Mouse (Mus musculus): ENCODE data around the gene Mtfr2. TPM values are rescaled to one million over a fixed set of nuclear protein-coding genes. Genes with fewer than 3 reads are reported as not detected.
A peak's percentile ranks its signal among the peaks of the same experiment; 100 is the strongest.

Mtfr2 gene
- polyA plus RNA-seq, 1 experiment from 2014 or later = 0.18 TPM

DNA sequence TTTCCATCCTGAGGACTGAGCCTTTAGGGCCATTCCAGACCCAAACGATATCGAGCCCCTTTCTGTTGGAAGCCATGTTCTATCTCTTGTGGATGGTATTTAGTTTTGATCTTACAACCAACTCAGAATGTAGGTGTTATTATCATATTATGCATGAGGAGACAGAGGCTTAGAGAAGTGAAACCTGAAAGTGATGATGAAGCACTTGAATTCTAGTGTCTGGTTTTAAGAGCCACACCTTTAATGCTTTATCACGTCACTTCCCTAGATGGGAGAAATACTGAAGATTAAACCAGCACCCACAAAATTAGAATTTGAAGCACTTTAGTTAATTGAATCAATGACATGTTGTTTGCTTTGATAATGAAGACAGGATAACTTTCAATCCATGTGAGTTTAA is 48.2 kb downstream of the Mtfr2 start:
- no peaks in the 10 kb centered on the region for H3K36me3 ChIP-seq (ENCODE audit: control insufficient read depth, insufficient read depth, low read length)
- 93% methylated on average over 3 of the region's 3 CpGs for WGBS
- H3K9me3 ChIP-seq (replicated peaks; ENCODE audit: control insufficient read depth, low read length, poor library complexity, severe bottlenecking) = no peaks in the 10 kb centered on the region
- no peaks in the 10 kb centered on the region for H3K4me1 ChIP-seq (ENCODE audit: control insufficient read depth, insufficient read depth, low read length)
- H3K27me3 ChIP-seq (ENCODE audit: control insufficient read depth, insufficient read depth, low read depth, low read length) = no peaks in the 10 kb centered on the region
- no peak for ATAC-seq
- no peak overlapping the region for H3K9ac ChIP-seq (ENCODE audit: low read depth, low read length)
- no peak overlapping the region for H3K4me2 ChIP-seq (ENCODE audit: low read length)
- H3K4me3 ChIP-seq (ENCODE audit: low read depth, low read length) = no peak overlapping the region
- H3K27ac ChIP-seq (ENCODE audit: low read length) = no peak overlapping the region

DNA sequence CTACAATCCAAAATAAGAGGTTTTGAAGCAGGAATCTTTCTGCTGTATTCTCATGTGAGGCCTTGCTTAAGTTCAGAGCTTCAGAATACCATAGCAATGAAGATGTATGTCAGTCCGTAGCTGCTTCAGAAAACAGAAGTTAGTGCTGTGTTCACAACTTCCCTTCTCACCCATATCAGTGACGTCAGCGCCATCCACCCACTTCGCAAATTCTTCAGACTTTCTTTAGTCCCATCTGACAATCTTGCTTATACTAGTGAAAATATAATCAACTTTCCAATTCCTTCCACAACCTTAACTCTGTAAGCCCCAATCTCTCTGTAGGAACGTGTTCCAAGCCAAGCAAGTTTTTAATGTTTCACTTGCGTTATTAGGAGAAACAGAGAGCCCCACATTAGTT is 50.7 kb downstream of the Mtfr2 start:
- no peaks in the 10 kb centered on the region for H3K9me3 ChIP-seq (replicated peaks; ENCODE audit: control insufficient read depth, low read length, poor library complexity, severe bottlenecking)
- no peak overlapping the region for H3K4me2 ChIP-seq (ENCODE audit: low read length)
- H3K4me1 ChIP-seq (ENCODE audit: control insufficient read depth, insufficient read depth, low read length) = no peaks in the 10 kb centered on the region
- H3K4me3 ChIP-seq (ENCODE audit: low read depth, low read length) = no peak overlapping the region
- 87% methylated on average over 6 of the region's 6 CpGs for WGBS
- H3K27me3 ChIP-seq (ENCODE audit: control insufficient read depth, insufficient read depth, low read depth, low read length) = no peaks in the 10 kb centered on the region
- H3K27ac ChIP-seq (ENCODE audit: low read length) = no peak overlapping the region
- ATAC-seq = no peak
- no peak overlapping the region for H3K9ac ChIP-seq (ENCODE audit: low read depth, low read length)
- no peaks in the 10 kb centered on the region for H3K36me3 ChIP-seq (ENCODE audit: control insufficient read depth, insufficient read depth, low read length)

DNA sequence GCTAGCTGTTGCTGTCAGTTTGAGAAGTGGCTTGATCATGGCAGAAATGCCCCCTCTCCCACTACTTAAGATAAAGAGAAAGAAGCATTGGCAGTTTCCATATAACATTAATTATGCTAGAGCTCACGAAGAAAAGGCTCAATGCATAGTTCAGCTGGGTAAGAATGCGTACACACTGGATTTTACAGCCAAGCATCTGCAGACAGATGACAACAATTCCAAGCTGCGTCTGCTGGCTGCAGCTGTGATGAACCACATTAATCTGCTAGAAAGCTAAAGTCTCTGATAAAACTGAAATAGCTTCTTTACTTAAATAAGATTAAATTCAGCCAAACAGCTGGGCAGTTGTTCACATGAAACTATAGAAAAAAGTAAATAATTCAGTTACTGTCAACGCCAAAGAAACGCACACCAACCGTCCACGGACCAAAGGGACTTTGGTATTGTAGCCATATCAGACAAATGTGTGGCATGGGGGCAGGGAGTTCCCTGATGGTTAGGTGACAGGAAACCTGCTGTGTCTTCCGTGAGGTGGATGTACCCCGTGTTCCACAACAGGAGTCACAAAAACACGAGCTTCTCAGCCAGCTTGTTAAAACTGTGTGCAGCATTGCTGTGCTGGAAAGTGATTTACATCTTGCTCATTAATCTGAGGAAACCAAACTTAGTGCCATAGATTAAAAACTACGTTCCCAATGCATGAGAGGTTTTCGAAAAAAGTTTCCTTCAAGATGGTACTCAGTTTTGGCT is 51.2 kb downstream of the Mtfr2 start:
- H3K36me3 ChIP-seq (ENCODE audit: control insufficient read depth, insufficient read depth, low read length) = no peaks in the 10 kb centered on the region
- ATAC-seq = no peak
- no peak overlapping the region for H3K9ac ChIP-seq (ENCODE audit: low read depth, low read length)
- H3K27ac ChIP-seq (ENCODE audit: low read length) = no peak overlapping the region
- no peaks in the 10 kb centered on the region for H3K9me3 ChIP-seq (replicated peaks; ENCODE audit: control insufficient read depth, low read length, poor library complexity, severe bottlenecking)
- no peaks in the 10 kb centered on the region for H3K4me1 ChIP-seq (ENCODE audit: control insufficient read depth, insufficient read depth, low read length)
- H3K4me3 ChIP-seq (ENCODE audit: low read depth, low read length) = no peak overlapping the region
- no peaks in the 10 kb centered on the region for H3K27me3 ChIP-seq (ENCODE audit: control insufficient read depth, insufficient read depth, low read depth, low read length)
- no peak overlapping the region for H3K4me2 ChIP-seq (ENCODE audit: low read length)
- 64% methylated on average over 12 of the region's 12 CpGs for WGBS

DNA sequence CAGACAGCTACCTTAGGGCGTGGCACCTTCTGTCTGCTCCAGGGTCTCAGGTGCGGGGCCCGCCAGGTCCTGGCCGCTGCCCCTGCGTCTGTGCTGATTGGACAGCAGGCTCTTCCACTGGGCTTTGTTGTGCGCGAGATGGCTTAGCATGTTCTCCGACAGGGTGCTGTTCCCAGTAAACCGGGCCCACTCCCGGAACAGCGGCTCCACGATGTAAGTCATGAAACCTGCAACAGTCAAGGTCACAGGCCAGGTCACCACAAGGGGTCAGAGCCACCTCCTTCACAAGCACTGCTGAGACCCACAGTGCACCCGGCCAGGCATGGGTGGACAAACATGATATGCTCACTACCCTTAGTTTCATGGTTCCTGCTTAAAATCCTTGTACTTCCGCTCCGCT is 52.8 kb downstream of the Mtfr2 start:
- no peaks in the 10 kb centered on the region for H3K9me3 ChIP-seq (replicated peaks; ENCODE audit: control insufficient read depth, low read length, poor library complexity, severe bottlenecking)
- H3K4me2 ChIP-seq (ENCODE audit: low read length) = no peak overlapping the region
- ATAC-seq = no peak
- no peak overlapping the region for H3K27ac ChIP-seq (ENCODE audit: low read length)
- 77% methylated on average over 15 of the region's 15 CpGs for WGBS
- H3K4me3 ChIP-seq (ENCODE audit: low read depth, low read length) = no peak overlapping the region
- H3K27me3 ChIP-seq (ENCODE audit: control insufficient read depth, insufficient read depth, low read depth, low read length) = no peaks in the 10 kb centered on the region
- no peaks in the 10 kb centered on the region for H3K4me1 ChIP-seq (ENCODE audit: control insufficient read depth, insufficient read depth, low read length)
- no peaks in the 10 kb centered on the region for H3K36me3 ChIP-seq (ENCODE audit: control insufficient read depth, insufficient read depth, low read length)
- H3K9ac ChIP-seq (ENCODE audit: low read depth, low read length) = no peak overlapping the region

- Histone ChIP-seq H3K27ac (ENCODE audit: low read length) (no peak overlapping the region), H3K4me2 (ENCODE audit: low read length) (no peak overlapping the region), H3K27me3 (ENCODE audit: control insufficient read depth, insufficient read depth, low read depth, low read length) (no peaks in the 10 kb centered on the region), H3K4me1 (ENCODE audit: control insufficient read depth, insufficient read depth, low read length) (no peaks in the 10 kb centered on the region), H3K9ac (ENCODE audit: low read depth, low read length) (no peak overlapping the region), H3K36me3 (ENCODE audit: control insufficient read depth, insufficient read depth, low read length) (no peaks in the 10 kb centered on the region), H3K4me3 (ENCODE audit: low read depth, low read length) (no peak overlapping the region), H3K9me3 (replicated peaks; ENCODE audit: control insufficient read depth, low read length, poor library complexity, severe bottlenecking) (no peaks in the 10 kb centered on the region)
- 86% methylated on average over 5 of the region's 5 CpGs for WGBS
- no peak for ATAC-seq
Measured at GRCm38 (mm10) chr10:20402941-20403340, 55.4 kb downstream of the Mtfr2 start.

DNA sequence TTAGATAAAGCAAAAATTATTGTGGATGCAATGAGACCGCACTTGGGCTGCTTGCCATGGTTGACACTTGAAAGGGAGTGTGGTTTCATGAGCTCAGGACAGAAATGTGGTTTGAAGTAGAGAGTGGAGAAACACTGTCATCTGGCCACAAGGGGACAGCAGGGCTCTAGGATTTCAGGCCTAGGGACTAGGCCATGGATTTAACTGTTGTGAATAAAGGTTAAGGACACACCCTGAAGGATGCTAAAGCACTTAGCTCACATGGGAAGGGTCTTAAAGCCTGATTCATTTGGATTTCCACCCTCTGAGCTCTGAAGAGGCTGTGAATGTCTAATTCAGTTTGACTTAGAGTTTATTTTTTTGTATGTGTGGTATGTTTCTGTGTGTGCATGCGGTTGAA is 57.9 kb downstream of the Mtfr2 start:
- no peak overlapping the region for H3K27ac ChIP-seq (ENCODE audit: low read length)
- H3K4me2 ChIP-seq (ENCODE audit: low read length) = no peak overlapping the region
- no peak overlapping the region for H3K4me3 ChIP-seq (ENCODE audit: low read depth, low read length)
- no peak overlapping the region for H3K9ac ChIP-seq (ENCODE audit: low read depth, low read length)
- H3K27me3 ChIP-seq (ENCODE audit: control insufficient read depth, insufficient read depth, low read depth, low read length) = no peaks in the 10 kb centered on the region
- 91% methylated on average over 2 of the region's 2 CpGs for WGBS
- peak; percentile 88 for ATAC-seq
- no peaks in the 10 kb centered on the region for H3K36me3 ChIP-seq (ENCODE audit: control insufficient read depth, insufficient read depth, low read length)
- no peaks in the 10 kb centered on the region for H3K4me1 ChIP-seq (ENCODE audit: control insufficient read depth, insufficient read depth, low read length)
- no peaks in the 10 kb centered on the region for H3K9me3 ChIP-seq (replicated peaks; ENCODE audit: control insufficient read depth, low read length, poor library complexity, severe bottlenecking)

GRCm38 (mm10) chr10:20408336-20408735 is 60.8 kb downstream of the Mtfr2 start:
- Histone ChIP-seq H3K4me2 (ENCODE audit: low read length) (no peak overlapping the region), H3K9ac (ENCODE audit: low read depth, low read length) (no peak overlapping the region), H3K27ac (ENCODE audit: low read length) (no peak overlapping the region), H3K9me3 (replicated peaks; ENCODE audit: control insufficient read depth, low read length, poor library complexity, severe bottlenecking) (no peaks in the 10 kb centered on the region), H3K4me1 (ENCODE audit: control insufficient read depth, insufficient read depth, low read length) (no peaks in the 10 kb centered on the region), H3K36me3 (ENCODE audit: control insufficient read depth, insufficient read depth, low read length) (no peaks in the 10 kb centered on the region), H3K4me3 (ENCODE audit: low read depth, low read length) (no peak overlapping the region), H3K27me3 (ENCODE audit: control insufficient read depth, insufficient read depth, low read depth, low read length) (no peaks in the 10 kb centered on the region)
- WGBS = 88% methylated on average over 3 of the region's 3 CpGs
- no peak for ATAC-seq

GRCm38 (mm10) chr10:20409181-20409580 is 61.6 kb downstream of the Mtfr2 start:
- no peaks in the 10 kb centered on the region for H3K36me3 ChIP-seq (ENCODE audit: control insufficient read depth, insufficient read depth, low read length)
- no peak overlapping the region for H3K9ac ChIP-seq (ENCODE audit: low read depth, low read length)
- no peak overlapping the region for H3K27ac ChIP-seq (ENCODE audit: low read length)
- WGBS = 91% methylated on average over 10 of the region's 10 CpGs
- no peak overlapping the region for H3K4me3 ChIP-seq (ENCODE audit: low read depth, low read length)
- no peaks in the 10 kb centered on the region for H3K4me1 ChIP-seq (ENCODE audit: control insufficient read depth, insufficient read depth, low read length)
- no peak overlapping the region for H3K4me2 ChIP-seq (ENCODE audit: low read length)
- H3K27me3 ChIP-seq (ENCODE audit: control insufficient read depth, insufficient read depth, low read depth, low read length) = no peaks in the 10 kb centered on the region
- H3K9me3 ChIP-seq (replicated peaks; ENCODE audit: control insufficient read depth, low read length, poor library complexity, severe bottlenecking) = no peaks in the 10 kb centered on the region
- ATAC-seq = no peak

Data from midbrain, embryonic 16.5 days (tissue).